Mouse (Mus musculus) heart, embryonic 14.5 days (tissue): ENCODE results near the gene AC124502.3. TPM values are rescaled to one million over a fixed set of nuclear protein-coding genes. Genes with fewer than 3 reads are reported as not detected.

ENCODE experiments used
- ATAC-seq: fragments of 200-750 bp; cut with Nextera tagmentation; 2 replicates; pipeline ENCODE4 v1.8.0; 2017; ENCODE audit warnings: low read depth, moderate TSS enrichment; ENCODE audit not compliant: insufficient number of reproducible peaks, insufficient read depth, low FRiP score
- H3K27ac ChIP-seq, 2 experiments: fragments of 200-500 bp in 1 of 2; fragments of 300-500 bp in 1 of 2; sonication (generic) in 1 of 2; replicated peaks in 1 of 2; 2 replicates each; pipeline ENCODE4 v1.5.1; 2012 to 2014; ENCODE audit warnings: low read depth in 2 of 2, low read length in 2 of 2, control low read depth in 1 of 2, mild to moderate bottlenecking in 1 of 2, mixed read lengths in 1 of 2; ENCODE audit not compliant: control insufficient read depth in 1 of 2, insufficient read depth in 1 of 2
- H3K27me3 ChIP-seq: fragments of 300-500 bp; sonication (generic); 2 replicates; pipeline ENCODE4 v1.6.1; 2014; ENCODE audit warnings: mild to moderate bottlenecking, low read length, control low read depth; ENCODE audit not compliant: control insufficient read depth, insufficient read depth
- H3K36me3 ChIP-seq: fragments of 300-500 bp; sonication (generic); 2 replicates; pipeline ENCODE4 v1.6.1; 2014; ENCODE audit warnings: mild to moderate bottlenecking, control low read depth, low read length, mixed read lengths; ENCODE audit not compliant: control insufficient read depth, insufficient read depth
- H3K4me1 ChIP-seq, 2 experiments: fragments of 200-500 bp in 1 of 2; fragments of 300-500 bp in 1 of 2; sonication (generic) in 1 of 2; 2 replicates each; pipeline ENCODE4 v1.6.1; 2012 to 2014; ENCODE audit warnings: low read length in 2 of 2, control low read depth in 1 of 2, mixed read lengths in 1 of 2; ENCODE audit not compliant: control insufficient read depth in 2 of 2, insufficient read depth in 2 of 2
- H3K4me2 ChIP-seq: fragments of 300-500 bp; sonication (generic); 2 replicates; pipeline ENCODE4 v1.6.1; 2014; ENCODE audit warnings: mild to moderate bottlenecking, low read length
- H3K4me3 ChIP-seq, 2 experiments: fragments of 200-500 bp in 1 of 2; fragments of 300-500 bp in 1 of 2; sonication (generic) in 1 of 2; 2 replicates each; pipeline ENCODE4 v1.5.1; 2012 to 2014; ENCODE audit warnings: low read length in 2 of 2, mild to moderate bottlenecking in 2 of 2, control low read depth in 1 of 2, low read depth in 1 of 2, moderate library complexity in 1 of 2; ENCODE audit not compliant: control insufficient read depth in 1 of 2, insufficient read depth in 1 of 2
- H3K9ac ChIP-seq: fragments of 300-500 bp; sonication (generic); 2 replicates; pipeline ENCODE4 v1.6.1; 2014; ENCODE audit warnings: mild to moderate bottlenecking, low read length
- H3K9me3 ChIP-seq: fragments of 300-500 bp; sonication (generic); 2 replicates; pipeline ENCODE4 v1.6.1; 2016; ENCODE audit warnings: low read length, control low read depth; ENCODE audit not compliant: control insufficient read depth
- WGBS: fragments of 180-500 bp; shearing (Covaris S2); extraction: QIAGEN DNeasy Blood & Tissue Kit; methylation state at CpG from one replicate; pipeline ENCODE4 v1.1.7; 2014; 5-methylcytosine and 5-hydroxymethylcytosine counted together
- polyA plus RNA-seq: library from polyadenylated mRNA; unstranded; fragments of >200 nt; fragmentation: Nextera tagmentation; extraction: Ambion mirVana; gene quantifications from 2 replicates; pipeline ENCODE4 v1.2.1, GENCODE M21; 2014

The AC124502.3 gene
- 1.3 and 1.4 TPM in 2 replicates for polyA plus RNA-seq

- H3K4me2 ChIP-seq = peak within 1 kb of the TSS; percentile 92
- 0 out of 2 replicates have a peak, but pooled peaks cover 12% of the 10 kb centered on the region for H3K36me3 ChIP-seq
- H3K27me3 ChIP-seq = no peaks in the 10 kb centered on the region
- H3K4me3 ChIP-seq = peak within 1 kb of the TSS; percentile 60 to 70
- no peaks in the 10 kb centered on the region for H3K9me3 ChIP-seq
- ATAC-seq = peak; percentile 87
- peak within 1 kb of the TSS; percentile 84 for H3K9ac ChIP-seq
- H3K4me1 ChIP-seq = peaks cover 13 to 25% of the 10 kb centered on the region in 2 experiments
- WGBS = under 1% methylated on average over 42 of the region's 44 CpGs
- H3K27ac ChIP-seq = peak within 1 kb of the TSS; percentile 14 to 54; a peak in 3 of 4 replicates
These were observed at the start of gene AC124502.3, which contains the start of gene B4gat1 for GRCm38 (mm10) chr19:5038709-5039156. Gene AC124502.3 (plus strand): TSS chr19:5038891. Gene B4gat1 (plus strand): TSS chr19:5038826.

GRCm38 (mm10) chr19:4989013-4989412, 49.7 kb upstream of the AC124502.3 start:
- no peak overlapping the region for H3K27ac ChIP-seq
- H3K36me3 ChIP-seq = peaks cover 8% of the 10 kb centered on the region; the same call in 1 of the 2 replicates
- no peak overlapping the region for H3K4me3 ChIP-seq
- peaks cover 41% of the 10 kb centered on the region for H3K27me3 ChIP-seq
- H3K9ac ChIP-seq = no peak overlapping the region
- no peak for ATAC-seq
- H3K4me2 ChIP-seq = no peak overlapping the region
- H3K4me1 ChIP-seq = peaks cover 22 to 29% of the 10 kb centered on the region in 2 experiments
- 4% methylated on average over 13 of the region's 13 CpGs for WGBS
- no peaks in the 10 kb centered on the region for H3K9me3 ChIP-seq

- Histone ChIP-seq H3K36me3 (peaks cover 8% of the 10 kb centered on the region; the same call in 1 of the 2 replicates), H3K4me3 (no peak overlapping the region), H3K4me2 (peak overlapping the region; percentile 57; the same call in 1 of the 2 replicates), H3K4me1 (peaks cover 23 to 30% of the 10 kb centered on the region in 2 experiments), H3K27ac (no peak overlapping the region), H3K9ac (no peak overlapping the region), H3K9me3 (no peaks in the 10 kb centered on the region), H3K27me3 (peaks cover 36% of the 10 kb centered on the region)
- WGBS = 19% methylated on average over 47 of the region's 47 CpGs
- ATAC-seq = no peak
These were observed 49.0 kb upstream of the AC124502.3 start for GRCm38 (mm10) chr19:4989434-4990255.

- Histone ChIP-seq H3K27ac (no peak within 1 kb of the TSS), H3K4me1 (peaks cover 26 to 30% of the 10 kb centered on the region in 2 experiments), H3K27me3 (peaks cover 30% of the 10 kb centered on the region), H3K4me3 (peak within 1 kb of the TSS; percentile 4 to 13; a peak in 1 of 4 replicates), H3K36me3 (peaks cover 8% of the 10 kb centered on the region; the same call in 1 of the 2 replicates), H3K4me2 (peak within 1 kb of the TSS; percentile 57), H3K9me3 (no peaks in the 10 kb centered on the region), H3K9ac (no peak within 1 kb of the TSS)
- WGBS = 15% methylated on average over 4 of the region's 4 CpGs
- no peak for ATAC-seq
These were observed 48.5 kb upstream of the AC124502.3 start, which contains the start of gene Npas4 for GRCm38 (mm10) chr19:4990256-4990625. Gene Npas4 (minus strand): TSS chr19:4990316.

GRCm38 (mm10) chr19:4990716-4991115, 48.0 kb upstream of the AC124502.3 start:
- peaks cover 8% of the 10 kb centered on the region; the same call in 1 of the 2 replicates for H3K36me3 ChIP-seq
- H3K4me2 ChIP-seq = peak overlapping the region; percentile 57
- peaks cover 26 to 30% of the 10 kb centered on the region in 2 experiments for H3K4me1 ChIP-seq
- H3K4me3 ChIP-seq = peak overlapping the region; percentile 4 to 13; a peak in 1 of 4 replicates
- H3K9ac ChIP-seq = no peak overlapping the region
- ATAC-seq = no peak
- H3K27me3 ChIP-seq = peaks cover 26% of the 10 kb centered on the region
- H3K27ac ChIP-seq = no peak overlapping the region
- H3K9me3 ChIP-seq = no peaks in the 10 kb centered on the region
- WGBS = under 1% methylated on average over 22 of the region's 22 CpGs

- Histone ChIP-seq H3K4me2 (peak overlapping the region; percentile 6), H3K27me3 (peaks cover 25% of the 10 kb centered on the region), H3K9ac (no peak overlapping the region), H3K36me3 (no peaks in the 10 kb centered on the region), H3K27ac (peak overlapping the region in 1 of 2 experiments; percentile 51; a peak in 2 of 4 replicates), H3K9me3 (no peaks in the 10 kb centered on the region), H3K4me3 (no peak overlapping the region), H3K4me1 (peaks cover 26 to 30% of the 10 kb centered on the region in 2 experiments)
- ATAC-seq = no peak
- WGBS = 10% methylated on average over 8 of the region's 8 CpGs
These were observed 46.3 kb upstream of the AC124502.3 start for GRCm38 (mm10) chr19:4992371-4992770.

- Histone ChIP-seq H3K27me3 (peaks cover 25% of the 10 kb centered on the region), H3K36me3 (no peaks in the 10 kb centered on the region), H3K4me1 (peaks cover 26 to 30% of the 10 kb centered on the region in 2 experiments), H3K9ac (no peak overlapping the region), H3K9me3 (no peaks in the 10 kb centered on the region), H3K27ac (peak overlapping the region; percentile 2 to 51), H3K4me3 (no peak overlapping the region), H3K4me2 (peak overlapping the region; percentile 29)
- peak; percentile 82 for ATAC-seq
- under 1% methylated on average over 9 of the region's 9 CpGs for WGBS
These were observed 45.8 kb upstream of the AC124502.3 start for GRCm38 (mm10) chr19:4992904-4993303.
